Mouse (Mus musculus) embryonic facial prominence, embryonic 11.5 days (tissue): ENCODE data around the gene Olfr54. TPM values are rescaled to one million over a fixed set of nuclear protein-coding genes. Genes with fewer than 3 reads are reported as not detected.
A peak's percentile ranks its signal among the peaks of the same experiment; 100 is the strongest.
"Not testable (repeated sequence)": the region's sequence is repeated elsewhere in the genome, so short reads cannot be mapped to it uniquely, and the experiment has no call there.

ENCODE experiments used
- ATAC-seq: fragments of 200-750 bp; cut with Nextera tagmentation; replicated peaks from 2 replicates; pipeline ENCODE4 v1.8.0; 2017; ENCODE audit warnings: low read depth; ENCODE audit not compliant: insufficient number of reproducible peaks, low FRiP score, low TSS enrichment
- DNase-seq: peaks from one replicate; pipeline ENCODE4 v3.0.0-alpha.2; 2015; ENCODE audit warnings: low spot score
- H3K27ac ChIP-seq: fragments of 300-500 bp; sonication (generic); replicated peaks from 2 replicates; pipeline ENCODE4 v1.5.1; 2014; ENCODE audit warnings: mild to moderate bottlenecking, low read depth, low read length, control low read depth
- H3K27me3 ChIP-seq: fragments of 300-500 bp; sonication (generic); 2 replicates; pipeline ENCODE4 v1.6.1; 2014; ENCODE audit warnings: mild to moderate bottlenecking, low read length, moderate library complexity, mixed read lengths; ENCODE audit not compliant: control insufficient read depth, insufficient read depth
- H3K36me3 ChIP-seq: fragments of 300-500 bp; sonication (generic); replicated peaks from 2 replicates; pipeline ENCODE4 v1.6.1; 2014; ENCODE audit warnings: low read depth, mild to moderate bottlenecking, low read length, moderate library complexity, mixed read lengths; ENCODE audit not compliant: control insufficient read depth, insufficient read depth
- H3K4me1 ChIP-seq: fragments of 300-500 bp; sonication (generic); 2 replicates; pipeline ENCODE4 v1.6.1; 2014; ENCODE audit warnings: low read length, mixed read lengths; ENCODE audit not compliant: control insufficient read depth, insufficient read depth
- H3K4me2 ChIP-seq: fragments of 300-500 bp; sonication (generic); 2 replicates; pipeline ENCODE4 v1.6.1; 2014; ENCODE audit warnings: low read depth, mild to moderate bottlenecking, control low read depth, low read length, moderate library complexity
- H3K4me3 ChIP-seq: fragments of 300-500 bp; sonication (generic); 2 replicates; pipeline ENCODE4 v1.5.1; 2014; ENCODE audit warnings: low read depth, low read length, control low read depth
- H3K9ac ChIP-seq: fragments of 300-500 bp; sonication (generic); replicated peaks from 2 replicates; pipeline ENCODE4 v1.6.1; 2014; ENCODE audit warnings: mild to moderate bottlenecking, control low read depth, low read length
- H3K9me3 ChIP-seq: fragments of 300-500 bp; sonication (generic); replicated peaks from 2 replicates; pipeline ENCODE4 v1.6.1; 2016; ENCODE audit warnings: mild to moderate bottlenecking, low read length, inconsistent platforms, mixed read lengths; ENCODE audit not compliant: control insufficient read depth
- WGBS: fragments of 180-500 bp; shearing (Covaris S2); extraction: QIAGEN DNeasy Blood & Tissue Kit; methylation state at CpG from one replicate; pipeline ENCODE4 v1.1.7; 2014; 5-methylcytosine and 5-hydroxymethylcytosine counted together
- polyA plus RNA-seq: library from polyadenylated mRNA; unstranded; fragments of >200 nt; fragmentation: Nextera tagmentation; extraction: Ambion mirVana; gene quantifications from 2 replicates; pipeline ENCODE4 v1.2.1, GENCODE M21; 2014

Olfr54 gene
- polyA plus RNA-seq, 1 experiment from 2014 or later, result not detected

GRCm38 (mm10) chr11:51026811-51027210 is 12.8 kb downstream of the Olfr54 start:
- H3K9ac ChIP-seq, H3K4me3 ChIP-seq, H3K9me3 ChIP-seq, DNase-seq, ATAC-seq, H3K4me2 ChIP-seq, H3K4me1 ChIP-seq, H3K27ac ChIP-seq, H3K36me3 ChIP-seq, H3K27me3 ChIP-seq: not testable (repeated sequence)
- 92% methylated on average over 10 of the region's 11 CpGs for WGBS

GRCm38 (mm10) chr11:51029381-51029780 is 15.3 kb downstream of the Olfr54 start:
- not testable (repeated sequence) for H3K4me2 ChIP-seq, ATAC-seq, H3K9ac ChIP-seq, H3K9me3 ChIP-seq, H3K27ac ChIP-seq, H3K36me3 ChIP-seq, DNase-seq, H3K4me3 ChIP-seq, H3K27me3 ChIP-seq, H3K4me1 ChIP-seq
- WGBS, result 70% methylated on average over 8 of the region's 8 CpGs

- no peaks in the 10 kb centered on the region for H3K9me3 ChIP-seq
- ATAC-seq (no peak), DNase-seq (no peak)
- no peak overlapping the region for H3K4me3 ChIP-seq
- H3K4me1 ChIP-seq, result no peaks in the 10 kb centered on the region
- no peak overlapping the region for H3K27ac ChIP-seq
- no peaks in the 10 kb centered on the region for H3K27me3 ChIP-seq
- H3K36me3 ChIP-seq, result no peaks in the 10 kb centered on the region
- H3K4me2 ChIP-seq, result no peak overlapping the region
- no peak overlapping the region for H3K9ac ChIP-seq
- WGBS, result 80% methylated on average over 2 of the region's 2 CpGs
Observed at GRCm38 (mm10) chr11:51030225-51030624, 16.2 kb downstream of the Olfr54 start.

- Histone ChIP-seq H3K4me2 (no peak overlapping the region), H3K36me3 (no peaks in the 10 kb centered on the region), H3K4me3 (no peak overlapping the region), H3K27me3 (no peaks in the 10 kb centered on the region), H3K9me3 (no peaks in the 10 kb centered on the region), H3K4me1 (no peaks in the 10 kb centered on the region), H3K9ac (no peak overlapping the region), H3K27ac (no peak overlapping the region)
- ATAC-seq, result no peak
- DNase-seq, result peak; percentile 78
- 14% methylated on average over 1 of the region's 1 CpGs for WGBS
Observed at GRCm38 (mm10) chr11:51032851-51033250, 18.8 kb downstream of the Olfr54 start.

GRCm38 (mm10) chr11:51034141-51034540 is 20.1 kb downstream of the Olfr54 start:
- not testable (repeated sequence) for H3K4me2 ChIP-seq, H3K9ac ChIP-seq, ATAC-seq, H3K4me1 ChIP-seq, H3K36me3 ChIP-seq, H3K27ac ChIP-seq, H3K4me3 ChIP-seq, DNase-seq, H3K27me3 ChIP-seq, H3K9me3 ChIP-seq

- no peaks in the 10 kb centered on the region for H3K27me3 ChIP-seq
- H3K9me3 ChIP-seq, result no peaks in the 10 kb centered on the region
- no peak overlapping the region for H3K4me3 ChIP-seq
- H3K9ac ChIP-seq, result no peak overlapping the region
- H3K27ac ChIP-seq, result no peak overlapping the region
- no peak for DNase-seq
- no peak overlapping the region for H3K4me2 ChIP-seq
- ATAC-seq, result no peak
- H3K4me1 ChIP-seq, result no peaks in the 10 kb centered on the region
- 84% methylated on average over 2 of the region's 2 CpGs for WGBS
- no peaks in the 10 kb centered on the region for H3K36me3 ChIP-seq
Observed at GRCm38 (mm10) chr11:51035951-51036350, 21.9 kb downstream of the Olfr54 start.

- not testable (repeated sequence) for H3K4me3 ChIP-seq, ATAC-seq, H3K4me1 ChIP-seq, H3K9me3 ChIP-seq, H3K4me2 ChIP-seq, H3K27me3 ChIP-seq, H3K27ac ChIP-seq, H3K9ac ChIP-seq, H3K36me3 ChIP-seq, DNase-seq
- 73% methylated on average over 3 of the region's 3 CpGs for WGBS
Observed at GRCm38 (mm10) chr11:51044776-51045175, 30.7 kb downstream of the Olfr54 start.

GRCm38 (mm10) chr11:51047809-51048208 is 33.8 kb downstream of the Olfr54 start, which contains the start of gene Olfr1375:
Gene Olfr1375 (plus strand): TSS chr11:51048109.
- not testable (repeated sequence) for H3K4me1 ChIP-seq, H3K4me2 ChIP-seq, H3K4me3 ChIP-seq, H3K9me3 ChIP-seq, H3K9ac ChIP-seq, DNase-seq, ATAC-seq, H3K27ac ChIP-seq, H3K27me3 ChIP-seq, H3K36me3 ChIP-seq
- WGBS, result 73% methylated on average over 3 of the region's 3 CpGs
